Mouse (Mus musculus) cerebral cortex, adult 2 months (tissue): ENCODE measurements around the gene Bmp2k.

Experiments
- WGBS: fragments of 180-500 bp; shearing (Covaris S2); methylation state at CpG from one replicate; pipeline ENCODE4 v1.1.7; 2018; 5-methylcytosine and 5-hydroxymethylcytosine counted together

The Bmp2k gene

GRCm38 (mm10) chr5:97110133-97110532, 112.6 kb downstream of the Bmp2k start:
- 36% methylated on average over 2 of the region's 2 CpGs for WGBS

- 9% methylated on average over 5 of the region's 5 CpGs for WGBS
These were observed 113.2 kb downstream of the Bmp2k start for GRCm38 (mm10) chr5:97110697-97111096.

- 1% methylated on average over 62 of the region's 62 CpGs for WGBS
These were observed 113.9 kb downstream of the Bmp2k start, which contains the start of gene Paqr3 for GRCm38 (mm10) chr5:97111207-97111910. TSS of gene Paqr3 (minus strand) at chr5:97111596.

- 86% methylated on average over 12 of the region's 12 CpGs for WGBS
These were observed 127.5 kb downstream of the Bmp2k start for GRCm38 (mm10) chr5:97124977-97125376.

- 79% methylated on average over 10 of the region's 10 CpGs for WGBS
These were observed 128.0 kb downstream of the Bmp2k start for GRCm38 (mm10) chr5:97125459-97125970.

GRCm38 (mm10) chr5:97126005-97126404, 128.5 kb downstream of the Bmp2k start:
- WGBS: 26% methylated on average over 4 of the region's 4 CpGs

GRCm38 (mm10) chr5:97127284-97127683, 129.8 kb downstream of the Bmp2k start:
- 78% methylated on average over 6 of the region's 6 CpGs for WGBS

- 34% methylated on average over 21 of the region's 21 CpGs for WGBS
These were observed 131.0 kb downstream of the Bmp2k start for GRCm38 (mm10) chr5:97128242-97129226.

GRCm38 (mm10) chr5:97129589-97129988, 132.1 kb downstream of the Bmp2k start:
- WGBS: 94% methylated on average over 2 of the region's 2 CpGs

GRCm38 (mm10) chr5:97135331-97135730, 137.8 kb downstream of the Bmp2k start:
- WGBS: 56% methylated on average over 2 of the region's 2 CpGs
